18 mouse cellular contexts compared by ENCODE assay signal in genomic region chr10:95210664-95211372, GRCm38 (mm10).
DNase-seq lines count a peak whose midpoint lies in the region; ATAC-seq and TF ChIP-seq lines count a peak whose summit lies in the region.
"Had no signal": no experiment of that assay in that cellular context is flagged by ENCODE, and none has a peak within 500 bp of the region (broad histone marks: within the 10 kb centered on the region; RNA-seq: fewer than 3 reads in every experiment).

No protein-coding gene starts in this region.

- no peak for TF ChIP-seq EP300 in liver, embryonic 14.5 days (IDR thresholded peaks at IDR 0.05; ENCODE audit: low read depth)

- WGBS in liver, embryonic 13.5 days (ENCODE audit: insufficient replicate concordance) = 64% methylated on average over 7 of the region's 7 CpGs
- 74% methylated on average over 7 of the region's 7 CpGs for WGBS in liver, embryonic 11.5 days
- 52% methylated on average over 7 of the region's 7 CpGs for WGBS in liver, embryonic 14.5 days (ENCODE audit: insufficient replicate concordance)
- 84% methylated on average over 7 of the region's 7 CpGs for WGBS in limb, embryonic 10.5 days
- WGBS in neural tube, embryonic 15.5 days = 76% methylated on average over 7 of the region's 7 CpGs

- no peak for TF ChIP-seq CTCF in liver, embryonic 14.5 days (IDR thresholded peaks at IDR 0.05; ENCODE audit: low read depth)

- no peaks in the 10 kb centered on the region for H3K9me3 ChIP-seq in liver, embryonic 13.5 days (replicated peaks)
- no peaks in the 10 kb centered on the region for H3K9me3 ChIP-seq in liver, embryonic 11.5 days (ENCODE audit: control insufficient read depth, low read length)
- no peaks in the 10 kb centered on the region for H3K9me3 ChIP-seq in liver, embryonic 14.5 days (ENCODE audit: control insufficient read depth, low read length)
- no peaks in the 10 kb centered on the region for H3K9me3 ChIP-seq in limb, embryonic 10.5 days (replicated peaks)
- H3K9me3 ChIP-seq in neural tube, embryonic 15.5 days (replicated peaks) = no peaks in the 10 kb centered on the region
- H3K9me3 ChIP-seq: forebrain, embryonic 13.5 days; hindbrain, embryonic 10.5 days; limb, embryonic 13.5 days; lung, embryonic 15.5 days; midbrain, embryonic 13.5 days had no signal

- peak; percentile 70; the same call in 1 of the 2 replicates for ATAC-seq in liver, embryonic 13.5 days (ENCODE audit: low read depth)
- no peak for ATAC-seq in liver, embryonic 11.5 days (replicated peaks; ENCODE audit: low FRiP score)
- ATAC-seq in liver, embryonic 14.5 days (ENCODE audit: insufficient read depth) = peak; percentile 56; the same call in 1 of the 2 replicates
- no peak for ATAC-seq in neural tube, embryonic 15.5 days (ENCODE audit: low FRiP score)
- ATAC-seq: forebrain, embryonic 13.5 days; midbrain, embryonic 13.5 days had no signal

- H3K4me1 ChIP-seq in liver, embryonic 13.5 days (replicated peaks) = peaks cover 8% of the 10 kb centered on the region
- no peaks in the 10 kb centered on the region for H3K4me1 ChIP-seq in liver, embryonic 11.5 days (replicated peaks; ENCODE audit: control insufficient read depth, insufficient read depth, low read length)
- peaks cover 5% of the 10 kb centered on the region for H3K4me1 ChIP-seq in brown adipose tissue, adult 24 weeks (ENCODE audit: control insufficient read depth, insufficient read depth, insufficient read length, low read length)
- H3K4me1 ChIP-seq in liver, embryonic 14.5 days (replicated peaks; ENCODE audit: control insufficient read depth in 2 of 2, insufficient read depth in 2 of 2, low read length in 1 of 2) = 0 out of 4 replicates have a peak, but pooled peaks cover 0 to 4% of the 10 kb centered on the region in 2 experiments
- peaks cover 17% of the 10 kb centered on the region for H3K4me1 ChIP-seq in limb, embryonic 10.5 days
- no peaks in the 10 kb centered on the region for H3K4me1 ChIP-seq in neural tube, embryonic 15.5 days
- H3K4me1 ChIP-seq: forebrain, embryonic 13.5 days; hindbrain, embryonic 10.5 days; lung, embryonic 15.5 days had no signal

- H3K4me2 ChIP-seq in liver, embryonic 13.5 days = no peak overlapping the region
- no peak overlapping the region for H3K4me2 ChIP-seq in liver, embryonic 11.5 days
- no peak overlapping the region for H3K4me2 ChIP-seq in liver, embryonic 14.5 days (ENCODE audit: low read depth)
- H3K4me2 ChIP-seq in neural tube, embryonic 15.5 days = no peak overlapping the region
- H3K4me2 ChIP-seq: forebrain, embryonic 13.5 days; limb, embryonic 13.5 days; lung, embryonic 15.5 days; midbrain, embryonic 13.5 days had no signal

- H3K9ac ChIP-seq in liver, embryonic 13.5 days = no peak overlapping the region
- H3K9ac ChIP-seq in liver, embryonic 11.5 days (ENCODE audit: low read depth, low read length) = no peak overlapping the region
- no peak overlapping the region for H3K9ac ChIP-seq in liver, embryonic 14.5 days (replicated peaks)
- no peak overlapping the region for H3K9ac ChIP-seq in neural tube, embryonic 15.5 days (replicated peaks)
- H3K9ac ChIP-seq: forebrain, embryonic 13.5 days; limb, embryonic 13.5 days; lung, embryonic 15.5 days; midbrain, embryonic 13.5 days had no signal

- no peaks in the 10 kb centered on the region for H3K36me3 ChIP-seq in liver, embryonic 13.5 days
- H3K36me3 ChIP-seq in liver, embryonic 11.5 days (ENCODE audit: control insufficient read depth, insufficient read depth, low read length) = no peaks in the 10 kb centered on the region
- no peaks in the 10 kb centered on the region for H3K36me3 ChIP-seq in liver, embryonic 14.5 days (replicated peaks; ENCODE audit: control insufficient read depth, insufficient read depth, low read depth)
- no peaks in the 10 kb centered on the region for H3K36me3 ChIP-seq in limb, embryonic 10.5 days
- H3K36me3 ChIP-seq in neural tube, embryonic 15.5 days = no peaks in the 10 kb centered on the region
- H3K36me3 ChIP-seq: hindbrain, embryonic 10.5 days; limb, embryonic 13.5 days; lung, embryonic 15.5 days; midbrain, embryonic 13.5 days had no signal

- no peak for DNase-seq in liver, embryonic 13.5 days
- DNase-seq in liver, embryonic 11.5 days (ENCODE audit: low spot score) = no peak
- DNase-seq in liver, embryonic 14.5 days (ENCODE audit: low read depth in 3 of 3, low spot score in 3 of 3) = peak in 1 of 3 experiments; percentile 19
- no peak for DNase-seq in lung, adult 18-20 months
- DNase-seq in limb, embryonic 10.5 days (ENCODE audit: low spot score) = no peak
- DNase-seq: cerebellum, adult 9-10 months; gastrocnemius, postnatal 14 days; kidney, adult 11 months; lung, postnatal 4 days; thymus, postnatal 4 days had no signal

- peak overlapping the region; percentile 51 for H3K27ac ChIP-seq in liver, embryonic 13.5 days
- H3K27ac ChIP-seq in liver, embryonic 11.5 days (ENCODE audit: low read depth, low read length) = no peak overlapping the region
- H3K27ac ChIP-seq in brown adipose tissue, adult 24 weeks (replicated peaks; ENCODE audit: low read depth, low read length) = peak overlapping the region; percentile 34; the same call in 1 of the 2 replicates
- peak overlapping the region; percentile 10; the same call in 1 of the 2 replicates for H3K27ac ChIP-seq in liver, embryonic 14.5 days
- H3K27ac ChIP-seq in limb, embryonic 10.5 days = no peak overlapping the region
- no peak overlapping the region for H3K27ac ChIP-seq in neural tube, embryonic 15.5 days (replicated peaks)
- H3K27ac ChIP-seq: forebrain, embryonic 13.5 days; hindbrain, embryonic 10.5 days; limb, embryonic 13.5 days; lung, embryonic 15.5 days; midbrain, embryonic 13.5 days had no signal

- H3K4me3 ChIP-seq in liver, embryonic 13.5 days (replicated peaks) = no peak overlapping the region
- H3K4me3 ChIP-seq in liver, embryonic 11.5 days (ENCODE audit: low read depth, low read length) = no peak overlapping the region
- H3K4me3 ChIP-seq in brown adipose tissue, adult 24 weeks (ENCODE audit: insufficient read depth, low read depth, low read length) = no peak overlapping the region
- H3K4me3 ChIP-seq in liver, embryonic 14.5 days (ENCODE audit: insufficient read depth in 1 of 2, low read depth in 2 of 2, low read length in 2 of 2) = no peak overlapping the region
- H3K4me3 ChIP-seq in limb, embryonic 10.5 days = no peak overlapping the region
- no peak overlapping the region for H3K4me3 ChIP-seq in neural tube, embryonic 15.5 days (replicated peaks)
- H3K4me3 ChIP-seq: forebrain, embryonic 13.5 days; hindbrain, embryonic 10.5 days; limb, embryonic 13.5 days; lung, embryonic 15.5 days; midbrain, embryonic 13.5 days; myocyte had no signal

- H3K27me3 ChIP-seq in liver, embryonic 13.5 days = no peaks in the 10 kb centered on the region
- no peaks in the 10 kb centered on the region for H3K27me3 ChIP-seq in liver, embryonic 11.5 days (replicated peaks; ENCODE audit: control insufficient read depth, insufficient read depth, low read length)
- H3K27me3 ChIP-seq in liver, embryonic 14.5 days (ENCODE audit: control insufficient read depth, insufficient read depth, low read length) = no peaks in the 10 kb centered on the region
- no peaks in the 10 kb centered on the region for H3K27me3 ChIP-seq in limb, embryonic 10.5 days (ENCODE audit: low read depth, poor library complexity, severe bottlenecking)
- no peaks in the 10 kb centered on the region for H3K27me3 ChIP-seq in neural tube, embryonic 15.5 days (replicated peaks)
- H3K27me3 ChIP-seq: forebrain, embryonic 13.5 days; limb, embryonic 13.5 days; lung, embryonic 15.5 days; midbrain, embryonic 13.5 days had no signal

Comparison
In these comparisons a context has a peak if more than half of its experiments do, and no peak if none do; other contexts are left out.
1. ATAC-seq: peak in liver, embryonic 13.5 days (single experiment) and liver, embryonic 14.5 days (single experiment); none in liver, embryonic 11.5 days (single experiment) and neural tube, embryonic 15.5 days (single experiment).
2. H3K27ac ChIP-seq: peak in liver, embryonic 13.5 days (single experiment), brown adipose tissue, adult 24 weeks (single experiment) and liver, embryonic 14.5 days (single experiment); none in liver, embryonic 11.5 days (single experiment), limb, embryonic 10.5 days (single experiment) and neural tube, embryonic 15.5 days (single experiment).